Mouse (Mus musculus) cerebellum, postnatal 36 days (tissue): ENCODE measurements around the gene Ric3.

Experiments
- DNase-seq, 2 experiments: peaks; one replicate each; pipeline ENCODE4 v3.0.0; 2021 to 2022; ENCODE audit warnings: mixed read lengths in 2 of 2

Gene Ric3

GRCm38 (mm10) chr7:109000315-109000954 is 82.7 kb downstream of the Ric3 start:
- DNase-seq: peak; percentile 41 to 51

- DNase-seq: no peak
Measured at GRCm38 (mm10) chr7:108996156-108996555, 87.0 kb downstream of the Ric3 start.

- DNase-seq: no peak
Measured at GRCm38 (mm10) chr7:108993881-108994291, 89.2 kb downstream of the Ric3 start.

- no peak for DNase-seq
Measured at GRCm38 (mm10) chr7:108993230-108993629, 89.9 kb downstream of the Ric3 start.

- no peak for DNase-seq
Measured at GRCm38 (mm10) chr7:108991207-108991606, 91.9 kb downstream of the Ric3 start.

- DNase-seq: no peak
Measured at GRCm38 (mm10) chr7:108985934-108986708, 97.0 kb downstream of the Ric3 start.
